Mouse (Mus musculus) retina, embryonic 14.5 days (tissue): ENCODE data around the gene Pax5.
A peak's percentile ranks its signal among the peaks of the same experiment; 100 is the strongest.
"Not testable (repeated sequence)": the region's sequence is repeated elsewhere in the genome, so short reads cannot be mapped to it uniquely, and the experiment has no call there.

Experiments
- DNase-seq: peaks from one replicate; pipeline ENCODE4 v3.0.0-alpha.2; 2015; ENCODE audit warnings: low spot score

The Pax5 gene

GRCm38 (mm10) chr4:44709740-44710700, at the start of gene Pax5:
Gene Pax5, minus strand, starts transcription at chr4:44710487.
- DNase-seq: no peak

DNA sequence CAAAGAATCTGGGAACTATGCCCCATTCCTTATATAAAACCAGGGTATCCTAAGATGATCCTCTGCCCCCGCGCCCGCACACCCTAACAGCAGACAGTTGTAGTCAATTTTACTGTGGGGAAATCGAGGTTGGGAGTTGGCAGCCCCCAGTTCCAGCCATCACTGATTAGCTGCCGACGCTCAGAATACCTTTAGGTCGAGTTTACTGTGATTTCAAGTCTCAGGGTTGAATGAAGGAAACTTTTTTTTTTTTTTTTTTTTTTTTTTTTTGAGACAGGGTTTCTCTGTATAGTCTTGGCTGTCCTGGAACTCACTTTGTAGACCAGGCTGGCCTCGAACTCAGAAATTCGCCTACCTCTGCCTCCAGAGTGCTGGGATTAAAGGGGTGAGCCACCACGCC, 46.8 kb upstream of the Pax5 start:
- not testable (repeated sequence) for DNase-seq

GRCm38 (mm10) chr4:44756134-44756951, 46.1 kb upstream of the Pax5 start:
- peak; percentile 93 for DNase-seq

DNA sequence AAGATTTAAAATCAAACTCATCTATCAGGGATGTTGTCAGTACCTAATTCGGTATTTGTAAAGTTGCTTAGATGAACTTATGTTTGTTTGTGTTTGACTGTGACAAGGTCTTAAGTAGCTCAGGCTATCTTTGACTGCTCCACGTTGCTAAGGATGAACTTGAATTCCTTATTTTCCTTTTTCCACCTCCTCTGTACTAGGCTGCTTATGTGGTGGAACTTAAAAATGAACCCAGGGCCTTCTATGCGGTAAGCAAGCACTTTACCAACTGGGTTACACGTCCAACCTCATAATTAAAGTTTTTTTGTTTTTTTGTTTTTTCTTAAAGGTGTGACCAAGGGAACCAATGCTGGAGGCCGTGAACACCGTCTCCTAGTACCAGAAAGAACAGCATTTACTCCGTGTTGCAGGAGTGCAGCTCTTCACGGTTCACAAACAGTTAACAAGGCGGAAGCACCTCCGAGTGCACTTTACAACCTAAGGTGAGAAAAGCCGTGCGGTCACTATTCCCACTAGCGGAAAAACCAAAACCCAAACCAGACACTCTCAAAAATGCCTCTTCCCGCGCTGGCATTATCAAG, 45.4 kb upstream of the Pax5 start, which contains the start of gene Zcchc7:
Gene Zcchc7 (plus strand): TSS at position 325 of the 581 bp plus-strand sequence.
- DNase-seq: no peak

GRCm38 (mm10) chr4:44740471-44740870, 30.2 kb upstream of the Pax5 start:
- DNase-seq: no peak

DNA sequence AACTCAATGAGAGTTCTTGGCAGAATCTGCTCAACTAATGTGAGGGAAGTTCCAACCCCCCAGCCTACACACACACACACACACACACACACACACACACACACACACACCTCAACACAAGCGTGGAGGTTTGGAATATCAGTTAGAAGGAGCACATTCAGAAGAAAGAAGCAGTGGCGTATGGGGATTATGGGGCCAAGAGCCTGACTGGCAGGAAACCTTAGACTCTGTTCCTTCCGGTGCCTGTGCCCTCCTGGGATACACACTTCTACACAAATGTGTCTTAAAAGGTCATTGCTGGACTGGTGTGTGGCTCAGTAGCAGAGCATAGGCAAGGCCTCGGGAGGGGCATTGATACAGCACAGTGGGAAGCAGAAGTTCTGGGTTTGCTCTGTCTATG, 10.9 kb upstream of the Pax5 start:
- DNase-seq: no peak

GRCm38 (mm10) chr4:44720046-44720445, 9.8 kb upstream of the Pax5 start:
- no peak for DNase-seq

GRCm38 (mm10) chr4:44717676-44718075, 7.4 kb upstream of the Pax5 start:
- DNase-seq: no peak

DNA sequence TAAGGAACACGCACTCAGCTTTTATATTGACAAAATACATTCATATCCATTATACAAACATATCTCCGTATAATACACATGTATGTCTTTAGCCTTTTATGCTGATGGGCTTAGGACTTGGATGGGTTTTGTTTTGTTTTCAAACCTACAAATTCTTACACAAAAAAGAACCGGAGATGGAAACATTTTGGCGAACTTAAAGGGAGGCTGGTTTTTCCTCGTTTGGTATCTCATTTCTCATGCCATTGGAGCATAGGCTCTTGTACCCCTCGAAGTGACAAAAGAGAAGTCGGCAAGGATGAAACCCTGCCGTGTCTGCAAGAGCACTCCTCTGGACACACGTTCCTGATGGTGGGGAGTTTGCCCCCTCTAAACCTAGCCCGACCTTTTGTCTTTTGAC, 6.1 kb upstream of the Pax5 start:
- no peak for DNase-seq

- DNase-seq: no peak
Observed at GRCm38 (mm10) chr4:44715621-44716160, 5.4 kb upstream of the Pax5 start.

DNA sequence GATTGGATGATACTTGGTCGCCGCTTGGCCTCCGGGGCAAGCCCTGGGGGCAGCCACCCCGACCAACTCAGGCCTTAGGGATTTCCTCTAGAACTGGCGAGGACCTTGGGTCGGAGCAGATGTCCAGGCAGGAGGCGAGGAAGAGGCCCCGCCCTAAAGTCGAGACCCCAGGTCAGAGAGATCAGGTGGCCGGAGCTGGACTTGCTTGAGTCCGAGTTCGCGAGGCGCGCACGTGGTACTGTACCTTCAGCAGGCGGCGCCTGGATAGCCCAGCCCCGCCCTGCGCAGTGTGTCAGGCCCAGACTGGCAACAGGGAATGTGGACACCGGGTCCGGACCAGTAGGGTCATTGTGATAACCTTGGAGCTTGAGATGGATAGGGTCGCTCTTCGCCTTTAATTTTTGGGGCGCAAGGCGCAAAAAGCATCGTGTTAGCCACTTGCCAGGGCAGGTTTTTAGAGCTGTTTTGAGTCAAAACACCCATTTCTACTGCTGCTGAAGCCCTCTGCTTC, 3.9 kb upstream of the Pax5 start:
- no peak for DNase-seq

- peak; percentile 39 for DNase-seq
Observed at GRCm38 (mm10) chr4:44713554-44714051, 3.3 kb upstream of the Pax5 start.

- DNase-seq: peak; percentile 60
Observed at GRCm38 (mm10) chr4:44712786-44713553, 2.7 kb upstream of the Pax5 start.

DNA sequence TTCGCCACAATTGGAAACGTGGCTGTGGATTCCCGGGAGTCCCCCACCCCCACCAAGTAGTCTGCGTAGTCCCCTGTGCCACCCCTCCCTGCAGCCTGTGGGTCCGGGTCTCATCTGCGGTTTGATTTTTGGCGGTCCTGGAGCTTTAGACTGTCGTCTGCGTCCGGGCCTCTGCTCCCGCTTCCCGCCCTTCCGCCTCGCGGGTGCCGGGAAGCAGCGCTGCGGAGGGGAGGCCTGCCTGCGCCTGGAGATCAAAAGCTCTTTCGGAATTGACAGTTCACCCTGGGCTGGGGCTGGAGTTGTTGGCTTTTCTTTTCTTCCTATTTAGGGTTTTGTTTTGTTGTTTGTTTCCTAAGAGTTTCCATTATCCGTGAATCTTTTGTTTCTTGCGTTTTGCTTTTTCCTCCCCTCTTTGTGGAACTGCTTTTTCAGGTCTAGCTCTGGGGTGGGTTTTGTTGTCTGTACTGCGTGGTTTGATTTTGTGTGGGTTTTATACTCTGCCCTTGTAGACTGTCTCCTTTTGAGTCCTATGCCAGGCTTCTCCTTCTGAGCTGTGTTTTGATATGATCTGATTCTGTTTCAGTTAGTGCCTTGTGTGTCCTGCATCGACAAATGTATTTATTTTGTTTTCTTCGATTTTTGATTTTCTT, 1.9 kb upstream of the Pax5 start:
- peak; percentile 54 for DNase-seq

- DNase-seq: no peak
Observed at GRCm38 (mm10) chr4:44711136-44711900, 1.0 kb upstream of the Pax5 start.

- DNase-seq: peak; percentile 44
Observed at GRCm38 (mm10) chr4:44710701-44711097, 412 bp upstream of the Pax5 start.

GRCm38 (mm10) chr4:44709091-44709695, 1.1 kb downstream of the Pax5 start:
- DNase-seq: no peak

- DNase-seq: no peak
Observed at GRCm38 (mm10) chr4:44708311-44708710, 2.0 kb downstream of the Pax5 start.

DNA sequence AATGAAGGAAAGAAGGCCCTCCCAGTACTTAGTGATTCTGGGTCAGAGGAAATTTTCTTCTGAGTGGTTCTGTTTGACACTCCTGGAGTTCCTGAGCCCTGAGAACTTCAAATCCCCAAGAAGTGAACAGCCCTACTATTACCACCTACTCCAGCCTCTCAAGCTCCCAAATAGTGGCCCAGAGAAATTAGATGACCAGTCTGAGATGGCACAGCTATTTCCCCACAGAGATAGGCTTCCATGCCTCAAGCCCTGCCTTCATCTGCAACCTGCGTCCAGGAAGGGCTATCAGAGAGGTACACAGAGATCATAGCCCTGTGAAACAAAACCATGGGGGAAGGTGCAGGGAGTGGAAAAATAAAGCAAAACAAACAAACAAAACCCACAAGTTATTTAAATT, 3.4 kb downstream of the Pax5 start:
- DNase-seq: no peak
